Mouse (Mus musculus): Measurements from ENCODE around the gene Patz1.
A peak's percentile ranks its signal among the peaks of the same experiment; 100 is the strongest.

Patz1 gene

GRCm38 (mm10) chr11:3292711-3293249 lies 4.1 kb downstream of the Patz1 start:
- no peak for DNase-seq

GRCm38 (mm10) chr11:3293361-3293760 lies 4.7 kb downstream of the Patz1 start:
- DNase-seq: no peak

GRCm38 (mm10) chr11:3294641-3295040 lies 6.0 kb downstream of the Patz1 start:
- DNase-seq: no peak

- DNase-seq: no peak
Measured at GRCm38 (mm10) chr11:3296056-3296455, 7.4 kb downstream of the Patz1 start.

- no peak for DNase-seq
Measured at GRCm38 (mm10) chr11:3297871-3298812, 9.5 kb downstream of the Patz1 start.

- DNase-seq: no peak
Measured at GRCm38 (mm10) chr11:3298813-3299185, 10.1 kb downstream of the Patz1 start.

GRCm38 (mm10) chr11:3301075-3301474 lies 12.4 kb downstream of the Patz1 start:
- no peak for DNase-seq

- DNase-seq: no peak
Measured at GRCm38 (mm10) chr11:3302385-3302784, 13.7 kb downstream of the Patz1 start.

- DNase-seq: no peak
Measured at GRCm38 (mm10) chr11:3302792-3303191, 14.1 kb downstream of the Patz1 start.

- no peak for DNase-seq
Measured at GRCm38 (mm10) chr11:3305821-3306220, 17.1 kb downstream of the Patz1 start.

GRCm38 (mm10) chr11:3307875-3308274 lies 19.2 kb downstream of the Patz1 start:
- DNase-seq: no peak

- DNase-seq: no peak
Measured at GRCm38 (mm10) chr11:3309884-3310283, 21.2 kb downstream of the Patz1 start.

- no peak for DNase-seq
Measured at GRCm38 (mm10) chr11:3310789-3311585, 22.3 kb downstream of the Patz1 start.

GRCm38 (mm10) chr11:3311586-3312347 lies 23.1 kb downstream of the Patz1 start:
- DNase-seq: no peak

- DNase-seq: no peak
Measured at GRCm38 (mm10) chr11:3313294-3313693, 24.6 kb downstream of the Patz1 start.

- DNase-seq: peak; percentile 68
Measured at GRCm38 (mm10) chr11:3314148-3314547, 25.5 kb downstream of the Patz1 start.

GRCm38 (mm10) chr11:3318286-3318685 lies 29.6 kb downstream of the Patz1 start:
- DNase-seq: no peak

- no peak for DNase-seq
Measured at GRCm38 (mm10) chr11:3328271-3328670, 39.6 kb downstream of the Patz1 start.

- DNase-seq: no peak
Measured at GRCm38 (mm10) chr11:3328806-3329775, 40.4 kb downstream of the Patz1 start.

- no peak for DNase-seq
Measured at GRCm38 (mm10) chr11:3329891-3330451, 41.3 kb downstream of the Patz1 start, which contains the start of gene Pik3ip1. Gene Pik3ip1, plus strand, starts transcription at chr11:3330401.

GRCm38 (mm10) chr11:3330566-3330965 lies 41.9 kb downstream of the Patz1 start:
- peak; percentile 80 for DNase-seq

All from right cerebral cortex, postnatal 14 days (tissue).